Mouse (Mus musculus): Measurements from ENCODE around the gene Trex1. TPM values are rescaled to one million over a fixed set of nuclear protein-coding genes. Genes with fewer than 3 reads are reported as not detected.

Trex1 gene
- total RNA-seq, 1 experiment: 7.4 TPM

- in situ Hi-C loops (cut with MboI; ENCODE audit: low sequenced_read_pairs in 2 of 2, unreplicated experiment in 2 of 2): no loop called here
- no peak overlapping the region for H3K9ac ChIP-seq (ENCODE audit: insufficient read depth, low read depth, low read length, poor library complexity, severe bottlenecking)
- peaks cover 0 to 26% of the 10 kb centered on the region in 2 experiments; a peak in 2 of 4 replicates for H3K4me1 ChIP-seq (ENCODE audit: control insufficient read depth in 2 of 2, insufficient read depth in 2 of 2, low read length in 2 of 2, poor library complexity in 1 of 2)
- peaks cover 6% of the 10 kb centered on the region; the same call in 1 of the 2 replicates for H3K36me3 ChIP-seq (ENCODE audit: control insufficient read depth, insufficient read depth, low read length, poor library complexity, severe bottlenecking)
- H3K4me3 ChIP-seq (ENCODE audit: insufficient read depth in 1 of 2, low read depth in 1 of 2, low read length in 2 of 2, poor library complexity in 1 of 2, severe bottlenecking in 1 of 2): no peak overlapping the region
- no peak for DNase-seq (ENCODE audit: low read depth, low spot score)
- no peak for TF ChIP-seq MAFK (IDR thresholded peaks at IDR 0.05; ENCODE audit: insufficient read depth, low read depth, low read length)
- TF ChIP-seq ZNF384 (IDR thresholded peaks at IDR 0.05; ENCODE audit: low read depth, low read length): no peak
- H3K27ac ChIP-seq (ENCODE audit: insufficient read depth, low read depth, low read length, poor library complexity, severe bottlenecking): no peak overlapping the region; the same call in 1 of the 2 replicates
- no peaks in the 10 kb centered on the region for H3K9me3 ChIP-seq (ENCODE audit: control insufficient read depth, insufficient read depth, low read depth, low read length)
Measured at GRCm38 (mm10) chr9:109051011-109051501, 8.5 kb downstream of the Trex1 start.

GRCm38 (mm10) chr9:109050674-109050997 lies 8.9 kb downstream of the Trex1 start:
- DNase-seq (ENCODE audit: low read depth, low spot score): no peak
- TF ChIP-seq MAFK (IDR thresholded peaks at IDR 0.05; ENCODE audit: insufficient read depth, low read depth, low read length) (no peak), CHD2 (IDR thresholded peaks at IDR 0.05; ENCODE audit: low read depth, low read length) (no peak), ZNF384 (IDR thresholded peaks at IDR 0.05; ENCODE audit: low read depth, low read length) (no peak), ZC3H11A (IDR thresholded peaks at IDR 0.05; ENCODE audit: borderline replicate concordance, low read depth, low read length) (no peak), HCFC1 (IDR thresholded peaks at IDR 0.05; ENCODE audit: borderline replicate concordance, insufficient read depth, low read length) (no peak)
- Histone ChIP-seq H3K27ac (ENCODE audit: insufficient read depth, low read depth, low read length, poor library complexity, severe bottlenecking) (no peak overlapping the region), H3K9me3 (ENCODE audit: control insufficient read depth, insufficient read depth, low read depth, low read length) (no peaks in the 10 kb centered on the region), H3K9ac (ENCODE audit: insufficient read depth, low read depth, low read length, poor library complexity, severe bottlenecking) (no peak overlapping the region), H3K4me3 (ENCODE audit: insufficient read depth in 1 of 2, low read depth in 1 of 2, low read length in 2 of 2, poor library complexity in 1 of 2, severe bottlenecking in 1 of 2) (no peak overlapping the region), H3K4me1 (ENCODE audit: control insufficient read depth in 2 of 2, insufficient read depth in 2 of 2, low read length in 2 of 2, poor library complexity in 1 of 2) (peaks cover 0 to 26% of the 10 kb centered on the region in 2 experiments; a peak in 2 of 4 replicates), H3K36me3 (ENCODE audit: control insufficient read depth, insufficient read depth, low read length, poor library complexity, severe bottlenecking) (peaks cover 6% of the 10 kb centered on the region; the same call in 1 of the 2 replicates)
- in situ Hi-C loops (cut with MboI; ENCODE audit: low sequenced_read_pairs in 2 of 2, unreplicated experiment in 2 of 2): no loop called here

GRCm38 (mm10) chr9:109049996-109050673 lies 9.4 kb downstream of the Trex1 start:
- peak overlapping the region; percentile 64 for H3K4me3 ChIP-seq (ENCODE audit: insufficient read depth in 1 of 2, low read depth in 1 of 2, low read length in 2 of 2, poor library complexity in 1 of 2, severe bottlenecking in 1 of 2)
- no peaks in the 10 kb centered on the region for H3K9me3 ChIP-seq (ENCODE audit: control insufficient read depth, insufficient read depth, low read depth, low read length)
- H3K36me3 ChIP-seq (ENCODE audit: control insufficient read depth, insufficient read depth, low read length, poor library complexity, severe bottlenecking): peaks cover 6% of the 10 kb centered on the region; the same call in 1 of the 2 replicates
- peak overlapping the region; percentile 17; the same call in 1 of the 2 replicates for H3K27ac ChIP-seq (ENCODE audit: insufficient read depth, low read depth, low read length, poor library complexity, severe bottlenecking)
- H3K4me1 ChIP-seq (ENCODE audit: control insufficient read depth in 2 of 2, insufficient read depth in 2 of 2, low read length in 2 of 2, poor library complexity in 1 of 2): peaks cover 0 to 23% of the 10 kb centered on the region in 2 experiments; a peak in 2 of 4 replicates
- in situ Hi-C loops (cut with MboI; ENCODE audit: low sequenced_read_pairs in 2 of 2, unreplicated experiment in 2 of 2): no loop called here
- DNase-seq (ENCODE audit: low read depth, low spot score): no peak
- no peak for TF ChIP-seq ZNF384 (IDR thresholded peaks at IDR 0.05; ENCODE audit: low read depth, low read length)
- TF ChIP-seq CHD2 (IDR thresholded peaks at IDR 0.05; ENCODE audit: low read depth, low read length): peak; percentile 61; the same call in 1 of the 2 replicates
- no peak for TF ChIP-seq MAFK (IDR thresholded peaks at IDR 0.05; ENCODE audit: insufficient read depth, low read depth, low read length)
- H3K9ac ChIP-seq (ENCODE audit: insufficient read depth, low read depth, low read length, poor library complexity, severe bottlenecking): peak overlapping the region; percentile 68

GRCm38 (mm10) chr9:109049316-109049715 lies 10.2 kb downstream of the Trex1 start:
- Histone ChIP-seq H3K36me3 (ENCODE audit: control insufficient read depth, insufficient read depth, low read length, poor library complexity, severe bottlenecking) (peaks cover 6% of the 10 kb centered on the region; the same call in 1 of the 2 replicates), H3K4me1 (ENCODE audit: control insufficient read depth in 2 of 2, insufficient read depth in 2 of 2, low read length in 2 of 2, poor library complexity in 1 of 2) (peaks cover 0 to 17% of the 10 kb centered on the region in 2 experiments; a peak in 2 of 4 replicates), H3K27ac (ENCODE audit: insufficient read depth, low read depth, low read length, poor library complexity, severe bottlenecking) (no peak overlapping the region; the same call in 1 of the 2 replicates), H3K4me3 (ENCODE audit: insufficient read depth in 1 of 2, low read depth in 1 of 2, low read length in 2 of 2, poor library complexity in 1 of 2, severe bottlenecking in 1 of 2) (peak overlapping the region; percentile 64; a peak in 2 of 4 replicates), H3K9ac (ENCODE audit: insufficient read depth, low read depth, low read length, poor library complexity, severe bottlenecking) (no peak overlapping the region; the same call in 1 of the 2 replicates), H3K9me3 (ENCODE audit: control insufficient read depth, insufficient read depth, low read depth, low read length) (no peaks in the 10 kb centered on the region)
- no peak for DNase-seq (ENCODE audit: low read depth, low spot score)
- TF ChIP-seq ZC3H11A (IDR thresholded peaks at IDR 0.05; ENCODE audit: borderline replicate concordance, low read depth, low read length): no peak
- no peak for TF ChIP-seq CHD2 (IDR thresholded peaks at IDR 0.05; ENCODE audit: low read depth, low read length)
- TF ChIP-seq MAFK (IDR thresholded peaks at IDR 0.05; ENCODE audit: insufficient read depth, low read depth, low read length): no peak
- TF ChIP-seq HCFC1 (IDR thresholded peaks at IDR 0.05; ENCODE audit: borderline replicate concordance, insufficient read depth, low read length): no peak
- TF ChIP-seq ZNF384 (IDR thresholded peaks at IDR 0.05; ENCODE audit: low read depth, low read length): 0 out of 2 replicates have a peak, but pooled peaks have one; percentile 22
- in situ Hi-C loops (cut with MboI; ENCODE audit: low sequenced_read_pairs in 2 of 2, unreplicated experiment in 2 of 2): no loop called here

All from ES-E14 (cell line).